Mouse (Mus musculus) liver, embryonic 18 days (tissue): ENCODE results near the gene Lpar6. TPM values are rescaled to one million over a fixed set of nuclear protein-coding genes. Genes with fewer than 3 reads are reported as not detected.

Experiments used
- polyA plus RNA-seq: library from polyadenylated mRNA; depleted of rRNA; stranded (reverse); fragments of >200 nt; gene quantifications from 2 replicates; pipeline ENCODE4 v1.2.3, GENCODE M21; 2012; rRNA removed

Lpar6 gene
- polyA plus RNA-seq: 6.3 and 6.7 TPM in 2 replicates

DNA sequence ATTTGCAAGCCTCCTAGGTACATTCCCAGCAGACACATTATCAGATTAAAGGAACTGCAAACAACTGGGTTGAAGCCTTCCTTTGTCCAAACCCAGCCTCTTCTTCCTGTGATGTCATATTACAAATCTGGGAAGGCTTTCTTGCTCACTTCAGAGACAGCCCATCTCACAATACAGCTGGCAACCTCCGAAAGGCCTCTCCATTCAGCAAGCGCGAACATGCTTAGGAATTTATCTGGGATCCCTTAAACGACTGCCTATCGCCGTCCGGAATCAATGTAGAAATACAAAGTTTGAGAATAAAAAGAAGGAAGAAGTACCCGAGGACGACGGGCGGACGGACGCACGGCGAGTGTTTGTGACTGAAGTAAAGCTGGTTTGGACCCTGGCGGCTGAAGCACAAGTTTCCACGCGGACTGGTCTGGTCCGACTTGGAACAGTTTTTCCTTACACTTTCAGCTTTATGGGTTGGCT, at the start of gene Lpar6:
Gene Lpar6, plus strand, starts transcription at position 48 of the 474 bp plus-strand sequence.

Other genes starting within 250 kb of the Lpar6 start
- 0.92 and 0.96 TPM in 2 replicates for gene Cysltr2, start 188.8 kb upstream of the Lpar6 start, polyA plus RNA-seq
- 17.4 and 20.3 TPM in 2 replicates for gene Rcbtb2, start 114.9 kb upstream of the Lpar6 start, polyA plus RNA-seq
- gene Rb1, start 87.9 kb downstream of the Lpar6 start, polyA plus RNA-seq: 7.7 and 10.2 TPM in 2 replicates
- 546 and 552 TPM in 2 replicates for gene Itm2b, start 147.4 kb downstream of the Lpar6 start, polyA plus RNA-seq